Mouse (Mus musculus) kidney, embryonic 16.5 days (tissue): ENCODE data around the gene 1700074P13Rik. TPM values are rescaled to one million over a fixed set of nuclear protein-coding genes. Genes with fewer than 3 reads are reported as not detected.
"Not testable (repeated sequence)": the region's sequence is repeated elsewhere in the genome, so short reads cannot be mapped to it uniquely, and the experiment has no call there.

Source experiments
- ATAC-seq: fragments of 200-750 bp; cut with Nextera tagmentation; 2 replicates; pipeline ENCODE4 v1.8.0; 2017; ENCODE audit warnings: moderate TSS enrichment; ENCODE audit not compliant: low FRiP score, low TSS enrichment
- H3K27ac ChIP-seq: fragments of 300-500 bp; sonication (generic); 2 replicates; pipeline ENCODE4 v1.5.1; 2014; ENCODE audit warnings: low read length
- H3K27me3 ChIP-seq: fragments of 300-500 bp; sonication (generic); 2 replicates; pipeline ENCODE4 v1.6.1; 2014; ENCODE audit warnings: low read length, control low read depth, mixed read lengths; ENCODE audit not compliant: insufficient read depth
- H3K36me3 ChIP-seq: fragments of 300-500 bp; sonication (generic); 2 replicates; pipeline ENCODE4 v1.6.1; 2014; ENCODE audit warnings: low read length, control low read depth, mixed read lengths; ENCODE audit not compliant: insufficient read depth
- H3K4me1 ChIP-seq: fragments of 300-500 bp; sonication (generic); 2 replicates; pipeline ENCODE4 v1.6.1; 2014; ENCODE audit warnings: low read length, control low read depth, mixed read lengths; ENCODE audit not compliant: insufficient read depth
- H3K4me2 ChIP-seq: fragments of 300-500 bp; sonication (generic); replicated peaks from 2 replicates; pipeline ENCODE4 v1.6.1; 2014; ENCODE audit warnings: low read depth, low read length
- H3K4me3 ChIP-seq: fragments of 300-500 bp; sonication (generic); 2 replicates; pipeline ENCODE4 v1.5.1; 2014; ENCODE audit warnings: mild to moderate bottlenecking, low read length
- H3K9ac ChIP-seq: fragments of 300-500 bp; sonication (generic); replicated peaks from 2 replicates; pipeline ENCODE4 v1.6.1; 2014; ENCODE audit warnings: low read length
- H3K9me3 ChIP-seq: fragments of 300-500 bp; sonication (generic); 2 replicates; pipeline ENCODE4 v1.6.1; 2016; ENCODE audit warnings: low read length, control low read depth
- WGBS: fragments of 180-500 bp; shearing (Covaris S2); extraction: QIAGEN DNeasy Blood & Tissue Kit; methylation state at CpG from one replicate; pipeline ENCODE4 v1.1.7; 2014; 5-methylcytosine and 5-hydroxymethylcytosine counted together
- polyA plus RNA-seq: library from polyadenylated mRNA; unstranded; fragments of >200 nt; fragmentation: Nextera tagmentation; extraction: Ambion mirVana; gene quantifications from 2 replicates; pipeline ENCODE4 v1.2.1, GENCODE M21; 2015

1700074P13Rik gene
- not detected in 2 replicates for polyA plus RNA-seq

GRCm38 (mm10) chr6:40940457-40940856, at the start of gene 1700074P13Rik:
1700074P13Rik (minus strand) TSS chr6:40940557.
- Histone ChIP-seq H3K9ac (no peak within 1 kb of the TSS), H3K4me3 (no peak within 1 kb of the TSS), H3K4me2 (no peak within 1 kb of the TSS), H3K9me3 (no peaks in the 10 kb centered on the region), H3K27ac (no peak within 1 kb of the TSS), H3K36me3 (no peaks in the 10 kb centered on the region), H3K27me3 (no peaks in the 10 kb centered on the region), H3K4me1 (no peaks in the 10 kb centered on the region)
- 92% methylated on average over 10 of the region's 10 CpGs for WGBS
- no peak for ATAC-seq

DNA sequence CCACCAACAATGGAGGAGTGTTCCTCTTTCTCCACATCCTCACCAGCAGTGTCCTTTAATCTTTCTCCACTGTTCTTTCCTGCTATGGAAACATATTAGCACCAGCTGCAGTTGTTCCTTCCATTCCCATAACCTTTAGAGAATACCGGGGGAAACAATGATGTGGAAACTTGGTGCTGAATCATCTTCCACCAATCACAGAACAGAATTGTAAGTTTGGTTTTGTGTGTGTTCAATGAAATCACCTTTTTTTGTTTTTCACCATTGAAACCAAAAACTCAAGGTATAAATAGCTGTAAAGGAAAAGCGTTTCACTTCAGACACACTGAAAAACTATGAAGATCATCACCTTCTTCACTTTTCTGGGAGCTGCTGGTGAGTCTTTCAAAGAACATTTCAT, 24.1 kb upstream of the 1700074P13Rik start, which contains the start of gene 1810009J06Rik:
Gene 1810009J06Rik (plus strand): TSS at position 301 of the 400 bp plus-strand sequence.
- not testable (repeated sequence) for H3K4me1 ChIP-seq, H3K27me3 ChIP-seq, H3K9me3 ChIP-seq, H3K27ac ChIP-seq, ATAC-seq, H3K4me2 ChIP-seq, H3K9ac ChIP-seq, H3K4me3 ChIP-seq, H3K36me3 ChIP-seq
- WGBS, result 93% methylated on average over 2 of the region's 2 CpGs

GRCm38 (mm10) chr6:40953716-40954115, 13.4 kb upstream of the 1700074P13Rik start:
- H3K9me3 ChIP-seq, result no peaks in the 10 kb centered on the region
- ATAC-seq, result no peak
- no peaks in the 10 kb centered on the region for H3K27me3 ChIP-seq
- no peak overlapping the region for H3K27ac ChIP-seq
- no peak overlapping the region for H3K4me2 ChIP-seq
- no peaks in the 10 kb centered on the region for H3K36me3 ChIP-seq
- H3K9ac ChIP-seq, result no peak overlapping the region
- no peaks in the 10 kb centered on the region for H3K4me1 ChIP-seq
- no peak overlapping the region for H3K4me3 ChIP-seq
- 67% methylated on average over 2 of the region's 2 CpGs for WGBS

- Histone ChIP-seq H3K9me3 (no peaks in the 10 kb centered on the region), H3K4me1 (no peaks in the 10 kb centered on the region), H3K27me3 (no peaks in the 10 kb centered on the region), H3K27ac (no peak within 1 kb of the TSS), H3K4me3 (no peak within 1 kb of the TSS), H3K9ac (no peak within 1 kb of the TSS), H3K4me2 (no peak within 1 kb of the TSS), H3K36me3 (no peaks in the 10 kb centered on the region)
- ATAC-seq, result no peak
These were observed 11.4 kb upstream of the 1700074P13Rik start, which contains the start of gene Gm4744 for GRCm38 (mm10) chr6:40951770-40952169. Gm4744 (minus strand) TSS chr6:40951870.

GRCm38 (mm10) chr6:40919954-40920353, 20.4 kb downstream of the 1700074P13Rik start:
- Histone ChIP-seq H3K4me2 (no peak overlapping the region), H3K9me3 (no peaks in the 10 kb centered on the region), H3K36me3 (no peaks in the 10 kb centered on the region), H3K4me3 (no peak overlapping the region), H3K27me3 (no peaks in the 10 kb centered on the region), H3K27ac (no peak overlapping the region), H3K4me1 (no peaks in the 10 kb centered on the region), H3K9ac (no peak overlapping the region)
- 82% methylated on average over 4 of the region's 4 CpGs for WGBS
- no peak for ATAC-seq

DNA sequence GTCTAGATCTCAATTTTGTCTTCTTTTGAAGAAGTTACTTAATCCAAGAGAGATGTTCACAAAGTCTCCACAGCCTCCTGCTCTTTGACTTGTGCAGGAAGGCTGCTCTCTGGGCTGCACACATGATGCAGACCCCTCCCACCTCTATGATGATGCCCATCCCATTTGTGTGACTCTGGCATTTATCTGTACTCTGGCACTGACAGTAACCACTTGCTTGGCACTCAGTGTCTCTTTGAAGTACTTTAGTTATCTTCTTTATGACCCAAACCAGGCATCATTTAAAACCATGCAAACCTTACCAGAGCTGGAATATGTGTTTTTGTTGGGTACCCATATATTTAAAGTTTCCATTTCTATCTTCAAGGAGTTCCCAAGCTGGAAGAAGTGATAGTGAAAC, 40.1 kb downstream of the 1700074P13Rik start, which contains the start of gene Prss58:
Gene Prss58 (minus strand): TSS at position 101 of the 400 bp plus-strand sequence.
- no peak for ATAC-seq
- H3K9me3 ChIP-seq, result no peaks in the 10 kb centered on the region

GRCm38 (mm10) chr6:40894716-40895115, 45.6 kb downstream of the 1700074P13Rik start:
- no peak overlapping the region for H3K9ac ChIP-seq
- no peaks in the 10 kb centered on the region for H3K36me3 ChIP-seq
- H3K4me2 ChIP-seq, result no peak overlapping the region
- H3K4me1 ChIP-seq, result no peaks in the 10 kb centered on the region
- H3K9me3 ChIP-seq, result no peaks in the 10 kb centered on the region
- H3K27me3 ChIP-seq, result no peaks in the 10 kb centered on the region
- no peak for ATAC-seq
- WGBS, result 79% methylated on average over 1 of the region's 1 CpGs
- H3K27ac ChIP-seq, result no peak overlapping the region
- no peak overlapping the region for H3K4me3 ChIP-seq

More for the DNA sequence above, 40.1 kb downstream of the 1700074P13Rik start, which contains the start of gene Prss58:
- Histone ChIP-seq H3K9ac (no peak within 1 kb of the TSS), H3K4me1 (no peaks in the 10 kb centered on the region), H3K4me2 (no peak within 1 kb of the TSS), H3K36me3 (no peaks in the 10 kb centered on the region), H3K27ac (no peak within 1 kb of the TSS), H3K27me3 (no peaks in the 10 kb centered on the region), H3K4me3 (no peak within 1 kb of the TSS)

- ATAC-seq, result no peak
- H3K4me2 ChIP-seq, result no peak overlapping the region
- no peak overlapping the region for H3K4me3 ChIP-seq
- WGBS, result 37% methylated on average over 7 of the region's 7 CpGs
- no peaks in the 10 kb centered on the region for H3K4me1 ChIP-seq
- no peak overlapping the region for H3K9ac ChIP-seq
- H3K9me3 ChIP-seq, result no peaks in the 10 kb centered on the region
- no peaks in the 10 kb centered on the region for H3K27me3 ChIP-seq
- H3K27ac ChIP-seq, result no peak overlapping the region
- H3K36me3 ChIP-seq, result no peaks in the 10 kb centered on the region
These were observed 46.8 kb downstream of the 1700074P13Rik start for GRCm38 (mm10) chr6:40893577-40893976.

DNA sequence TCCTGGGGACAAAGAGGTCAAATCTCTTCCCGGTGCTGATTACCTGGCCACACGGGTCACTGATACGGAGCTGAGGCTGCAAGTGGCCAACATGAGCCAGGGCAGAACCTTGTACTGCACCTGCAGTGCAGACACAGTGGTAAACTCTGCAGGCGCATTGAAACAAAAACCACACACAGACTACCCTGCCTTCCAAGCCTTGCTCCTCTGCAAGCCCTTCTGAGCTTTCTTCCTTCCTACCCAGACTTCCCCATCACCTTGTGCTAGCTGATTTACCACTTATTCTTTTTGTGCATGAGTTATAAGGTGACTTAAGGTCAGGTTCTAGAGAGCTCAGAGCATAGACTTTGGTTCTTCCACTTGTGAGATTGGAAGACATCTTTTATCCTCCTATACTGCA, 48.6 kb downstream of the 1700074P13Rik start:
- Histone ChIP-seq H3K4me1 (no peaks in the 10 kb centered on the region), H3K4me3 (no peak overlapping the region), H3K27me3 (no peaks in the 10 kb centered on the region), H3K27ac (no peak overlapping the region), H3K9ac (no peak overlapping the region), H3K4me2 (no peak overlapping the region), H3K9me3 (no peaks in the 10 kb centered on the region), H3K36me3 (no peaks in the 10 kb centered on the region)
- ATAC-seq, result no peak
- 81% methylated on average over 4 of the region's 4 CpGs for WGBS

- no peak for ATAC-seq
- Histone ChIP-seq H3K9me3 (no peaks in the 10 kb centered on the region), H3K36me3 (no peaks in the 10 kb centered on the region), H3K27ac (no peak overlapping the region), H3K4me2 (no peak overlapping the region), H3K4me1 (no peaks in the 10 kb centered on the region), H3K4me3 (no peak overlapping the region), H3K27me3 (no peaks in the 10 kb centered on the region), H3K9ac (no peak overlapping the region)
- WGBS, result 44% methylated on average over 1 of the region's 1 CpGs
These were observed 49.4 kb downstream of the 1700074P13Rik start for GRCm38 (mm10) chr6:40890973-40891372.
